In genomic region chr4:120887381-120888112, GRCm38 (mm10) we compare ENCODE assay signal across 10 mouse cellular contexts. TPM values are rescaled to one million over a fixed set of nuclear protein-coding genes. Genes with fewer than 3 reads are reported as not detected.
DNase-seq lines count a peak whose midpoint lies in the region; ATAC-seq and TF ChIP-seq lines count a peak whose summit lies in the region.
"Had no signal": no experiment of that assay in that cellular context is flagged by ENCODE, and none has a peak within 500 bp of the region (broad histone marks: within the 10 kb centered on the region; RNA-seq: fewer than 3 reads in every experiment).

No protein-coding gene starts in this region.

- no peak overlapping the region for H3K27ac ChIP-seq in kidney, embryonic 14.5 days (ENCODE audit: low read depth, low read length)
- no peak overlapping the region for H3K27ac ChIP-seq in CH12.LX (ENCODE audit: insufficient read depth, low read depth)
- H3K27ac ChIP-seq in forebrain, embryonic 11.5 days (ENCODE audit: low read depth, low read length) = no peak overlapping the region
- H3K27ac ChIP-seq: embryonic facial prominence, embryonic 12.5 days; liver, embryonic 15.5 days had no signal

- TF ChIP-seq RAD21 in CH12.LX (IDR thresholded peaks at IDR 0.05; ENCODE audit: low read depth, low read length) = peak; percentile 88

- H3K4me1 ChIP-seq in kidney, embryonic 14.5 days (ENCODE audit: control insufficient read depth, insufficient read depth, low read length) = no peaks in the 10 kb centered on the region
- H3K4me1 ChIP-seq in CH12.LX (ENCODE audit: control insufficient read depth in 1 of 2, insufficient read depth in 2 of 2) = peaks cover 7 to 30% of the 10 kb centered on the region in 2 experiments
- peaks cover 9% of the 10 kb centered on the region; the same call in 1 of the 2 replicates for H3K4me1 ChIP-seq in forebrain, embryonic 11.5 days (replicated peaks; ENCODE audit: control insufficient read depth, insufficient read depth, low read length)

- in situ Hi-C loops in CH12.LX (cut with MboI; ENCODE audit: low pct_ligation_motif_present, low pct_unique_long_range_greater_than_20kb, low sequenced_read_pairs) = no loop called here

- no peaks in the 10 kb centered on the region for H3K79me2 ChIP-seq in CH12.LX (replicated peaks; ENCODE audit: control insufficient read depth, extremely low read depth, insufficient read depth, poor library complexity, severe bottlenecking)

- no peak; the same call in 1 of the 2 replicates for ATAC-seq in kidney, embryonic 14.5 days (ENCODE audit: low FRiP score, low TSS enrichment)
- ATAC-seq in forebrain, embryonic 11.5 days (replicated peaks; ENCODE audit: low FRiP score) = no peak
- peak; percentile 74 for ATAC-seq in megakaryocyte, adult 5-6 weeks (ENCODE audit: poor library complexity, severe bottlenecking)

- no peak overlapping the region for H3K4me2 ChIP-seq in kidney, embryonic 14.5 days (replicated peaks; ENCODE audit: low read depth, low read length)
- no peak overlapping the region for H3K4me2 ChIP-seq in CH12.LX (ENCODE audit: insufficient read depth, low read depth, poor library complexity, severe bottlenecking)
- no peak overlapping the region for H3K4me2 ChIP-seq in forebrain, embryonic 11.5 days (ENCODE audit: low read depth, low read length, severe bottlenecking)
- H3K4me2 ChIP-seq: embryonic facial prominence, embryonic 12.5 days; liver, embryonic 15.5 days had no signal

- TF ChIP-seq POLR2A in CH12.LX (IDR thresholded peaks at IDR 0.05; ENCODE audit: low read depth, low read length) = no peak

- no peak for TF ChIP-seq EP300 in CH12.LX (IDR thresholded peaks at IDR 0.05; ENCODE audit: low read length)

- 33% methylated on average over 8 of the region's 8 CpGs for WGBS in kidney, embryonic 14.5 days
- WGBS in forebrain, embryonic 11.5 days = 31% methylated on average over 8 of the region's 8 CpGs

- H3K4me3 ChIP-seq in kidney, embryonic 14.5 days (ENCODE audit: low read length) = no peak overlapping the region
- H3K4me3 ChIP-seq in CH12.LX (replicated peaks in 1 of 3; ENCODE audit: low read depth in 2 of 3, low read length in 2 of 3, poor library complexity in 1 of 3) = no peak overlapping the region
- no peak overlapping the region for H3K4me3 ChIP-seq in forebrain, embryonic 11.5 days (ENCODE audit: low read depth, low read length)
- H3K4me3 ChIP-seq: embryonic facial prominence, embryonic 12.5 days; liver, embryonic 15.5 days had no signal

- no peaks in the 10 kb centered on the region; the same call in 1 of the 2 replicates for H3K27me3 ChIP-seq in kidney, embryonic 14.5 days (ENCODE audit: control insufficient read depth, insufficient read depth, low read length)
- H3K27me3 ChIP-seq in CH12.LX (replicated peaks) = peaks cover 3% of the 10 kb centered on the region
- no peaks in the 10 kb centered on the region for H3K27me3 ChIP-seq in forebrain, embryonic 11.5 days (ENCODE audit: control insufficient read depth, insufficient read depth, low read length)
- H3K27me3 ChIP-seq: embryonic facial prominence, embryonic 12.5 days had no signal

- no peak overlapping the region for H3K9ac ChIP-seq in kidney, embryonic 14.5 days (ENCODE audit: low read depth, low read length)
- H3K9ac ChIP-seq in CH12.LX (ENCODE audit: insufficient read depth, low read depth) = no peak overlapping the region
- no peak overlapping the region for H3K9ac ChIP-seq in forebrain, embryonic 11.5 days (ENCODE audit: low read length)
- H3K9ac ChIP-seq: embryonic facial prominence, embryonic 12.5 days; liver, embryonic 15.5 days had no signal

- DNase-seq in kidney, adult 11 months = peak; percentile 36
- DNase-seq in CH12.LX (ENCODE audit: extremely low read depth) = peak; percentile 63
- peak; percentile 55 to 61 for DNase-seq in adrenal gland, postnatal 36 days
- peak; percentile 69 for DNase-seq in forebrain, embryonic 11.5 days (ENCODE audit: low spot score)
- peak; percentile 60 to 68 for DNase-seq in kidney, postnatal 4 days
- peak; percentile 63 for DNase-seq in thymus, postnatal 25 days

- TF ChIP-seq CTCF in CH12.LX (conservative IDR thresholded peaks at IDR 0.05 in 1 of 2, IDR thresholded peaks at IDR 0.05 in 1 of 2; ENCODE audit: low read depth in 2 of 2, low read length in 2 of 2) = peak; percentile 54 to 94

- dilution Hi-C loops in CH12.LX (cut with MboI; ENCODE audit: extremely low pct_ligation_motif_present, extremely low pct_unique_long_range_greater_than_20kb, low sequenced_read_pairs) = no loop called here

- H3K36me3 ChIP-seq in kidney, embryonic 14.5 days (ENCODE audit: control insufficient read depth, insufficient read depth, low read length) = no peaks in the 10 kb centered on the region
- H3K36me3 ChIP-seq in CH12.LX (replicated peaks in 1 of 2; ENCODE audit: control insufficient read depth in 1 of 2, insufficient read depth in 1 of 2, low read length in 1 of 2) = no peaks in the 10 kb centered on the region
- no peaks in the 10 kb centered on the region for H3K36me3 ChIP-seq in forebrain, embryonic 11.5 days (ENCODE audit: control insufficient read depth, insufficient read depth, low read length)
- H3K36me3 ChIP-seq: embryonic facial prominence, embryonic 12.5 days; liver, embryonic 15.5 days had no signal

- H3K9me3 ChIP-seq in kidney, embryonic 14.5 days (ENCODE audit: control insufficient read depth, low read length) = no peaks in the 10 kb centered on the region
- H3K9me3 ChIP-seq in CH12.LX (replicated peaks; ENCODE audit: low read length) = no peaks in the 10 kb centered on the region
- H3K9me3 ChIP-seq in forebrain, embryonic 11.5 days (ENCODE audit: control insufficient read depth, low read length) = no peaks in the 10 kb centered on the region
- H3K9me3 ChIP-seq: embryonic facial prominence, embryonic 12.5 days; liver, embryonic 15.5 days had no signal

TF ChIP-seq in CH12.LX, 34 proteins besides CTCF, POLR2A, EP300 and RAD21:
- TF ChIP-seq USF2 (conservative IDR thresholded peaks at IDR 0.05; ENCODE audit: low read depth, low read length) (no peak), ZC3H11A (IDR thresholded peaks at IDR 0.05; ENCODE audit: low read depth, low read length) (peak; percentile 68), MYC (IDR thresholded peaks at IDR 0.05; ENCODE audit: low read depth, low read length) (no peak), IRF4 (IDR thresholded peaks at IDR 0.05; ENCODE audit: low read depth, low read length) (peak; percentile 37; the same call in 1 of the 2 replicates), BHLHE40 (IDR thresholded peaks at IDR 0.05; ENCODE audit: low read depth, low read length) (no peak), ZKSCAN1 (IDR thresholded peaks at IDR 0.05; ENCODE audit: borderline replicate concordance, low read depth, low read length) (no peak), TBP (conservative IDR thresholded peaks at IDR 0.05; ENCODE audit: low read depth, low read length) (no peak), KAT2A (IDR thresholded peaks at IDR 0.05; ENCODE audit: insufficient replicate concordance, low read length) (no peak), SMC3 (IDR thresholded peaks at IDR 0.05; ENCODE audit: low read depth, low read length) (peak; percentile 82), MEF2A (IDR thresholded peaks at IDR 0.05; ENCODE audit: borderline replicate concordance, low read depth, low read length) (no peak), ZNF384 (IDR thresholded peaks at IDR 0.05; ENCODE audit: low read depth, low read length) (no peak), NELFE (IDR thresholded peaks at IDR 0.05; ENCODE audit: low read depth, low read length) (peak; percentile 29; the same call in 1 of the 2 replicates), ELF1 (IDR thresholded peaks at IDR 0.05; ENCODE audit: low read depth, low read length) (no peak)

RNA-seq across cellular contexts. Expression of gene Rims3, which starts 32.9 kb away (rescaled TPM):
- polyA plus RNA-seq in kidney, embryonic 14.5 days (2014; fragmentation: Nextera tagmentation; extraction: Ambion mirVana) = 0.21 and 0.31 TPM in 2 replicates
- total RNA-seq in CH12.LX (2012; rRNA removed) (0.04 and 0.17 TPM in 2 replicates), CH12.LX (2014; rRNA removed) (0.05 TPM in 1 of 2 replicates, not detected in the other)
- 0.08 and 0.13 TPM in 2 replicates for polyA plus RNA-seq in CH12.LX (2012; ENCODE audit: insufficient read length, low read depth)
- total RNA-seq in adrenal gland, postnatal 36 days (2021) = 1 to 10 TPM; 5.5 to 6.2 TPM
- polyA plus RNA-seq in forebrain, embryonic 11.5 days (2014; fragmentation: Nextera tagmentation; extraction: Ambion mirVana) = 4.2 and 4.9 TPM in 2 replicates
- total RNA-seq in megakaryocyte, adult 5-6 weeks (2015) = 0.05 and 0.29 TPM in 2 replicates
- total RNA-seq in megakaryocyte, adult 5-6 weeks (2017) = 0.04 and 0.15 TPM in 2 replicates

RNA-seq across cellular contexts. Expression of gene Exo5, which starts 37.3 kb away (rescaled TPM):
- polyA plus RNA-seq in kidney, embryonic 14.5 days (2014; fragmentation: Nextera tagmentation; extraction: Ambion mirVana) = 25.9 and 29.0 TPM in 2 replicates
- 13.4 and 13.9 TPM in 2 replicates for total RNA-seq in CH12.LX (2012; rRNA removed)
- 17.4 and 23.0 TPM in 2 replicates for total RNA-seq in CH12.LX (2014; rRNA removed)
- 24.0 and 25.3 TPM in 2 replicates for polyA plus RNA-seq in CH12.LX (2012; ENCODE audit: insufficient read length, low read depth)
- 10 to 100 TPM; 10.0 to 11.1 TPM for total RNA-seq in adrenal gland, postnatal 36 days (2021)
- polyA plus RNA-seq in forebrain, embryonic 11.5 days (2014; fragmentation: Nextera tagmentation; extraction: Ambion mirVana) = 32.1 and 34.1 TPM in 2 replicates
- 8.4 and 13.8 TPM in 2 replicates for total RNA-seq in megakaryocyte, adult 5-6 weeks (2015)
- 13.4 and 20.3 TPM in 2 replicates for total RNA-seq in megakaryocyte, adult 5-6 weeks (2017)

RNA-seq across cellular contexts. Expression of gene Nfyc, which starts 56.2 kb away (rescaled TPM):
- 106 and 133 TPM in 2 replicates for polyA plus RNA-seq in kidney, embryonic 14.5 days (2014; fragmentation: Nextera tagmentation; extraction: Ambion mirVana)
- total RNA-seq in CH12.LX (2012; rRNA removed) (33.6 and 39.9 TPM in 2 replicates), CH12.LX (2014; rRNA removed) (36.7 and 41.0 TPM in 2 replicates)
- 44.4 and 51.1 TPM in 2 replicates for polyA plus RNA-seq in CH12.LX (2012; ENCODE audit: insufficient read length, low read depth)
- total RNA-seq in adrenal gland, postnatal 36 days (2021) = 10 to 100 TPM; 46.6 to 50.0 TPM
- polyA plus RNA-seq in forebrain, embryonic 11.5 days (2014; fragmentation: Nextera tagmentation; extraction: Ambion mirVana) = 124 and 134 TPM in 2 replicates
- 64.3 and 66.1 TPM in 2 replicates for total RNA-seq in megakaryocyte, adult 5-6 weeks (2015)
- 55.0 and 67.3 TPM in 2 replicates for total RNA-seq in megakaryocyte, adult 5-6 weeks (2017)

Comparison
In these comparisons a context has a peak if more than half of its experiments do, and no peak if none do; other contexts are left out.
1. RNA of gene Rims3, which starts 32.9 kb away (total RNA-seq): 5.5 to 6.2 TPM in adrenal gland, postnatal 36 days; 0.04 to 0.29 TPM in megakaryocyte, adult 5-6 weeks and 0.04 to 0.17 TPM in CH12.LX; every median in the first group is over 4 times any median in the second.
2. Peak in every context shown above with its lines, with median percentiles within 50 percentile points of each other: DNase-seq.